Mouse (Mus musculus) 416B (cell line): Measurements from ENCODE around the gene Rasal2.
"Not testable (repeated sequence)": the region's sequence is repeated elsewhere in the genome, so short reads cannot be mapped to it uniquely, and the experiment has no call there.

Experiments
- DNase-seq: peaks from one replicate; pipeline ENCODE4 v3.0.0; 2011; ENCODE audit warnings: low read depth

The Rasal2 gene

GRCm38 (mm10) chr1:157243576-157244452 lies 168.6 kb downstream of the Rasal2 start:
- no peak for DNase-seq

GRCm38 (mm10) chr1:157239687-157240086 lies 172.7 kb downstream of the Rasal2 start:
- DNase-seq: no peak

- DNase-seq: not testable (repeated sequence)
These were observed 175.6 kb downstream of the Rasal2 start for GRCm38 (mm10) chr1:157236650-157237344.

- DNase-seq: no peak
These were observed 178.9 kb downstream of the Rasal2 start for GRCm38 (mm10) chr1:157233451-157233850.

GRCm38 (mm10) chr1:157232372-157232771 lies 180.0 kb downstream of the Rasal2 start:
- peak; percentile 47 for DNase-seq

GRCm38 (mm10) chr1:157231016-157231415 lies 181.4 kb downstream of the Rasal2 start:
- no peak for DNase-seq

GRCm38 (mm10) chr1:157230386-157230785 lies 182.0 kb downstream of the Rasal2 start:
- DNase-seq: no peak

GRCm38 (mm10) chr1:157225013-157225412 lies 187.4 kb downstream of the Rasal2 start:
- no peak for DNase-seq

- no peak for DNase-seq
These were observed 191.5 kb downstream of the Rasal2 start for GRCm38 (mm10) chr1:157220910-157221309.

- no peak for DNase-seq
These were observed 191.9 kb downstream of the Rasal2 start for GRCm38 (mm10) chr1:157220466-157220865.

GRCm38 (mm10) chr1:157208754-157209153 lies 203.6 kb downstream of the Rasal2 start:
- no peak for DNase-seq

GRCm38 (mm10) chr1:157205685-157206084 lies 206.7 kb downstream of the Rasal2 start:
- DNase-seq: no peak

GRCm38 (mm10) chr1:157183043-157183442 lies 229.4 kb downstream of the Rasal2 start:
- no peak for DNase-seq

GRCm38 (mm10) chr1:157182431-157182830 lies 230.0 kb downstream of the Rasal2 start:
- no peak for DNase-seq

- no peak for DNase-seq
These were observed 231.3 kb downstream of the Rasal2 start for GRCm38 (mm10) chr1:157181081-157181480.

GRCm38 (mm10) chr1:157178988-157179764 lies 233.2 kb downstream of the Rasal2 start:
- no peak for DNase-seq

GRCm38 (mm10) chr1:157169292-157169691 lies 243.1 kb downstream of the Rasal2 start:
- DNase-seq: no peak

GRCm38 (mm10) chr1:157168891-157169290 lies 243.5 kb downstream of the Rasal2 start:
- DNase-seq: no peak

- no peak for DNase-seq
These were observed 258.6 kb downstream of the Rasal2 start for GRCm38 (mm10) chr1:157153781-157154180.

GRCm38 (mm10) chr1:157150107-157150506 lies 262.3 kb downstream of the Rasal2 start:
- DNase-seq: no peak

GRCm38 (mm10) chr1:157144621-157145020 lies 267.8 kb downstream of the Rasal2 start:
- DNase-seq: no peak

GRCm38 (mm10) chr1:157143326-157143932 lies 269.0 kb downstream of the Rasal2 start:
- DNase-seq: no peak
